Mouse (Mus musculus) neural tube, embryonic 13.5 days (tissue): ENCODE results near the gene Sms. TPM values are rescaled to one million over a fixed set of nuclear protein-coding genes. Genes with fewer than 3 reads are reported as not detected.

ENCODE experiments used
- ATAC-seq: fragments of 200-750 bp; cut with Nextera tagmentation; 2 replicates; pipeline ENCODE4 v1.8.0; 2017; ENCODE audit warnings: low read depth, mild to moderate bottlenecking, moderate TSS enrichment, moderate library complexity
- H3K27ac ChIP-seq: fragments of 300-500 bp; sonication (generic); replicated peaks from 2 replicates; pipeline ENCODE4 v1.5.1; 2015; ENCODE audit warnings: moderate library complexity, mild to moderate bottlenecking, inconsistent platforms
- H3K27me3 ChIP-seq: fragments of 300-500 bp; sonication (generic); 2 replicates; pipeline ENCODE4 v1.6.1; 2015; ENCODE audit warnings: mild to moderate bottlenecking, inconsistent platforms
- H3K36me3 ChIP-seq: fragments of 300-500 bp; sonication (generic); 2 replicates; pipeline ENCODE4 v1.6.1; 2015; ENCODE audit warnings: mild to moderate bottlenecking, inconsistent platforms
- H3K4me1 ChIP-seq: fragments of 300-500 bp; sonication (generic); replicated peaks from 2 replicates; pipeline ENCODE4 v1.6.1; 2015; ENCODE audit warnings: inconsistent platforms
- H3K4me2 ChIP-seq: fragments of 300-500 bp; sonication (generic); 2 replicates; pipeline ENCODE4 v1.6.1; 2015; ENCODE audit warnings: inconsistent platforms, mild to moderate bottlenecking, moderate library complexity
- H3K4me3 ChIP-seq: fragments of 300-500 bp; sonication (generic); 2 replicates; pipeline ENCODE4 v1.5.1; 2015; ENCODE audit warnings: mild to moderate bottlenecking, inconsistent platforms
- H3K9ac ChIP-seq: fragments of 300-500 bp; sonication (generic); 2 replicates; pipeline ENCODE4 v1.6.1; 2015; ENCODE audit warnings: moderate library complexity, mild to moderate bottlenecking, inconsistent platforms
- H3K9me3 ChIP-seq: fragments of 300-500 bp; sonication (generic); 2 replicates; pipeline ENCODE4 v1.6.1; 2016; ENCODE audit warnings: inconsistent platforms
- WGBS: fragments of 180-500 bp; shearing (Covaris S2); methylation state at CpG from one replicate; pipeline ENCODE4 v1.1.7; 2015; 5-methylcytosine and 5-hydroxymethylcytosine counted together
- polyA plus RNA-seq: library from polyadenylated mRNA; unstranded; fragments of >200 nt; fragmentation: Nextera tagmentation; extraction: Ambion mirVana; gene quantifications from 2 replicates; pipeline ENCODE4 v1.2.1, GENCODE M21; 2015

The Sms gene
- polyA plus RNA-seq, 1 experiment from 2014 or later = 125 TPM

DNA sequence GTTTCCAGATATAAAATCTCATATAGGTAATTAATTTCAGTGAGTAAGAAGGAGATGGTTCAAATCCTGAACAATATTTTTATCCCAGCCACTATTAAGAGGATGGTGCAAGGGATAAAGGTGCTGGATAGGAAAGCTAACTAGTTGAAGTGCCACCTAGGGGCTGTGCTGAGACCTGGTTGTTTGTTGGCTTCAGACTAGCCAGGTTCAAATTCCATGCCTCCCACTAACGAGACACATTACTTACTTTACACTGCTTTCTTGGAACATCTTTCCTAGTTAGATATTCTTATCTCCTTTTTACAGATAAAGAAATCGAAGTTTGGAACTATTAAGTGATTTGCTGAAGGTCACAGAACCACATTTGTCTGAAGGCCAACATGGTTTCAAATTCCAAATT lies 72.6 kb downstream of the Sms start:
- no peak overlapping the region for H3K4me3 ChIP-seq
- 61% methylated on average over 2 of the region's 2 CpGs for WGBS
- no peaks in the 10 kb centered on the region for H3K36me3 ChIP-seq
- no peak overlapping the region for H3K4me2 ChIP-seq
- no peak overlapping the region for H3K9ac ChIP-seq
- no peaks in the 10 kb centered on the region for H3K4me1 ChIP-seq
- ATAC-seq = no peak
- no peaks in the 10 kb centered on the region for H3K9me3 ChIP-seq
- no peaks in the 10 kb centered on the region for H3K27me3 ChIP-seq
- H3K27ac ChIP-seq = no peak overlapping the region

DNA sequence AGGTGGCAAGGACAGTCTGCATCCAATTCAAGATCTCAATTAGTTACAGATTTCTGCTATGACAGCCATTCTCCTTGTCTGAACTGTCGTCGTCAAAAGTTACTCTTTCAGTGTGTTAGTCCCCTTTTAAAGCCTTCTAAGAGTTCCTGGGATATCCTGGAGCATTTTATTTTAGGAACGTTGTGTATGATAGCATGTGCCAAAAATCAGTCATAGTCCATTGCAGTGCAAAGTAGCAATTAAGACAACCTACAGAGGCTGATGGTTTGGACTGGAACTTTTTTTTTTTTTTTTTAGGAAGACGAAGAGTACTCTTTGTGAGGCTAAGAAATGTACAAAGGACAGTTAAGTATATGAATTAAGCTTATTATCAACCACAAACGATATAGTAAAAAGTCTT lies 76.9 kb downstream of the Sms start, which contains the start of gene Phex:
Phex (minus strand) TSS at position 101 of the 400 bp plus-strand sequence.
- no peaks in the 10 kb centered on the region for H3K4me1 ChIP-seq
- no peak within 1 kb of the TSS for H3K9ac ChIP-seq
- no peak within 1 kb of the TSS for H3K4me3 ChIP-seq
- no peak for ATAC-seq
- 79% methylated on average over 5 of the region's 5 CpGs for WGBS
- H3K9me3 ChIP-seq = no peaks in the 10 kb centered on the region
- H3K36me3 ChIP-seq = no peaks in the 10 kb centered on the region
- no peaks in the 10 kb centered on the region for H3K27me3 ChIP-seq
- H3K4me2 ChIP-seq = no peak within 1 kb of the TSS
- H3K27ac ChIP-seq = no peak within 1 kb of the TSS

DNA sequence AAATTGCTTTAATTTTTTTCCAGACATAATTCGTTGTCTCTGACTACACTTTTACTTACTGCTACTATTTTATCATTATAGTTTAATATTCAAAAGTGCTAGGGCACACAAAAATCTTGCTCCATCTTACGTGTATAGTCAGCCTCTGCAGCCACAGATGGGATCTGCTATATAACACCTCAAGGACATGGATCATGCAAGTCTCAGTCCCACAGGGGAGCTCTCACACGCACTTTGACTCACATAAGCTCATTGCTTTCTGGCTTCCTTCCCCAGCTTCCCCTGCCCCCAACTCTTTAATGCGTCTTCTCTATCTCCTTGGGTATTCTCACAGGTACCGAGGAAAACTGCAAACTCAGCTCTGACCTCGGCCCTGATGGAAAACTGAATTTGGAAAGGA lies 87.2 kb downstream of the Sms start:
- ATAC-seq = no peak
- H3K4me1 ChIP-seq = no peaks in the 10 kb centered on the region
- H3K9ac ChIP-seq = no peak overlapping the region
- H3K36me3 ChIP-seq = no peaks in the 10 kb centered on the region
- WGBS = 70% methylated on average over 6 of the region's 6 CpGs
- H3K9me3 ChIP-seq = no peaks in the 10 kb centered on the region
- H3K27ac ChIP-seq = no peak overlapping the region
- H3K27me3 ChIP-seq = no peaks in the 10 kb centered on the region
- H3K4me2 ChIP-seq = no peak overlapping the region
- no peak overlapping the region for H3K4me3 ChIP-seq

Other genes with a start within 250 kb of the Sms start
- 0.25 and 0.37 TPM in 2 replicates for gene Phex, start 77.0 kb downstream of the Sms start, polyA plus RNA-seq
- 2.3 and 2.9 TPM in 2 replicates for gene Yy2, start 76.7 kb upstream of the Sms start, polyA plus RNA-seq
- 32.1 and 36.6 TPM in 2 replicates for gene Mbtps2, start 106.4 kb upstream of the Sms start, polyA plus RNA-seq
- gene Smpx, start 206.6 kb upstream of the Sms start, polyA plus RNA-seq = 1.3 and 3.5 TPM in 2 replicates